Mouse (Mus musculus) right cerebral cortex, postnatal 25 days (tissue): ENCODE data around the gene Ccr9.

Source experiments
- DNase-seq: peaks from one replicate; pipeline ENCODE4 v3.0.0; 2022

Gene Ccr9

GRCm38 (mm10) chr9:123806267-123806666 is 128.0 kb downstream of the Ccr9 start, which contains the start of gene Cxcr6:
Gene Cxcr6, plus strand, starts transcription at chr9:123806475.
- no peak for DNase-seq

GRCm38 (mm10) chr9:123808583-123808982 is 130.3 kb downstream of the Ccr9 start:
- no peak for DNase-seq

GRCm38 (mm10) chr9:123811831-123812230 is 133.6 kb downstream of the Ccr9 start:
- no peak for DNase-seq

- no peak for DNase-seq
These were observed 136.1 kb downstream of the Ccr9 start for GRCm38 (mm10) chr9:123814326-123814725.

GRCm38 (mm10) chr9:123814821-123815220 is 136.6 kb downstream of the Ccr9 start:
- DNase-seq = no peak

DNA sequence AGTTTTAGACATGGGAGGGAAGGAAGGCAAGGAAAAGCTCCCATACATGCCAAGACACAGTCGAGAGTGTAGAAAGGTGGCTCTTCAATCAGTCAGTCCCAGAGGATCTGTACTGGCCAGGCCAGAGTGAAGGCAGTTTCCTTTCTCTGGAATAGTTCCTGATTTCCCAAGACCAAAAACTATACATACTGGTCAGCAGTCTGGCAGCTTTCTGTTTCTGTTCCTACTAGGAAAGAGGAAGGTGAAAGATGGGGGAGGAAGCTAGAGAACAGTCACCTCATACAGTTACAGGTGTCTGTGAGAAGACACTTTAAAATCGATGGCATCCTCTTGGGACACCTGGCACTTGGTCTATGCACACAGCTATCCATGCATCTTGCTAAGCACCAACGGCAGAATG is 137.2 kb downstream of the Ccr9 start:
- no peak for DNase-seq

DNA sequence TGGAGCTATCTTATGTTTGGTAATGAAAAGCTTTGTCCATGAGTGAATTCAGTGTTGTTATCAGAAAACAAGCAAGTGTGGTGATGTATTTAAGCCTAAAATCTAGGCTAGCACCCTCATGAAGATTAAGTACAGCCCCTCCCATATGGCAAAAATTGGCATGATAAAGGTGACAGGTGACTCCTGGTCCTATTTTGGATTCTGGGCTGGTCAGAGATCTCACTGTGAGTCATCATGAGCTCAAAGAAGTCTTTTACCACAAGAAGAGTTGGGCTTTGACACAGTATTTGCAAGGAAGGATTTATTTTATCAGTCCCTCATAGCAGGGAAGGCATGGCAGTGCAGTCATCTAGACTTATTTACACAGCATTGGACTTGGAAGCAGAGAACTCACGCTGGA is 137.8 kb downstream of the Ccr9 start:
- no peak for DNase-seq

DNA sequence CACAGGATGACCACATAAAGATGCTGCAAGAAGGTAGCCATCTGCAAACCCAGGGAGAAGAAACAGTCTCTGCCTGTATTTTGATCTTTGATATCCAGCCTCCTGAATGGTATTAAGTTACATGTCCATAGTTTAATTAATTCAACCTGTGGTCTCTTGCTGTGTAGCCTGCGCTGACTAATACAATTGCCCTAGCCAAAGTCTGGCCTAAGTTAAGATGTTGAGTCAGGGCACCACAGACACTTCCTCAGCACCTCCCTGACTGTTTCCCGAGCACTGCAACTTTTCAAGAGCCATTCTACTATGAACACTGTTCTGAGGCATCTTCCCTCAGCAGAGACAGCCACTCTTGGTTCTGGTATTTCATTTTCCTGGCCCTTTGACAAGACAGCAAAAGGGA is 140.4 kb downstream of the Ccr9 start:
- no peak for DNase-seq

DNA sequence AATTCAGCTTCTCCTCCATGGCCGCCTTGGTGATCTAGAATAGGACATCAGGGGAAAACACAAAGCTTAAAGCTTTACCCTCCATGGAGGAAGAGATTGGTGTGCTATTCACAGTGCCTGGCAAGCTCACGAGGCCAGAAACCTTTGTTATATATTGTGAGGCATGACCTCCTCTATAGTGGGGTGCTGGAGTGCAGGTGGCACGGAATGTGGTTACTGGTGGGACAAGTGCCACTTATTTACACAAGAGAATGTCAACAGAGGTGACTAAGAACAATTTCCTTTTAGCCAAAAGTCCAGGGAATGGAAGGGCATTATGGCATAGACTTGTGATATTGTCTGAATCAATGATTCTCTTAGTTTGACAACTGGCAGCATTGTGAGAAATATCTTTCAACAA is 148.4 kb downstream of the Ccr9 start:
- DNase-seq = no peak

DNA sequence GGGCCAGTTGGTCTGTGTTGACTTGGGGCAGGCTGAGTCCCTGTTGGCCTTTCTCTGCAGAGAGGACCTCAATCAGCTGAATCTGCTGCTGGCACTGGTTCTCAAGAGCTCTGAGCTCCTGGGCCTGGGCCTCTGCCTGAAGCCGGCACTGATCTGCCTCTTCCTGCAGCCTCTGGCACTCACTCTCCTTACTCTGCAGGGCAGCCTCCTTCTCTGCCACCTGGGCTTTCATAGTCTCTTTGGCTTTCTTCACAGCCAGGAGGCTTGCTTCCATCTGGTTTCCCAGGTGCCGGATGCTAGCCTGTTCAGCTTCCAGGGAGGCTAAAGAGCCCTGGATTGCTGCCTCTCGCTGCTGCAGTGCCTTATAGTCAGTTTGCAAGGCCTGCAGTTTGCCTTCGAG is 150.7 kb downstream of the Ccr9 start:
- DNase-seq = peak; percentile 43
